Mouse (Mus musculus) stomach, postnatal 0 days (tissue): ENCODE data around the gene Gm28539.
"Not testable (repeated sequence)": the region's sequence is repeated elsewhere in the genome, so short reads cannot be mapped to it uniquely, and the experiment has no call there.

Source experiments
- CTCF ChIP-seq: IDR thresholded peaks from 2 replicates; pipeline ENCODE4 v1.5.1; 2016; ENCODE audit warnings: antibody characterized with exemption, low read depth, mild to moderate bottlenecking, moderate library complexity
- EP300 ChIP-seq: optimal IDR thresholded peaks from 2 replicates; pipeline ENCODE3; 2016; ENCODE audit warnings: antibody characterized with exemption

GRCm38 (mm10) chr16:19002610-19003389, 166.4 kb downstream of the Gm28539 start:
- peak; percentile 61 for TF ChIP-seq CTCF
- not testable (repeated sequence) for TF ChIP-seq EP300
